Mouse (Mus musculus) erythroblast, embryonic 14.5 days (primary cell): ENCODE data around the gene Olfr545.

Experiments used
- GATA1 ChIP-seq: IDR thresholded peaks from 2 replicates; pipeline ENCODE4 v1.6.1; 2012; ENCODE audit warnings: low read length, inconsistent platforms, mixed read lengths
- TAL1 ChIP-seq: IDR thresholded peaks from 3 replicates; pipeline ENCODE4 v1.6.1; 2012; ENCODE audit warnings: low read length, inconsistent platforms, mixed read lengths

DNA sequence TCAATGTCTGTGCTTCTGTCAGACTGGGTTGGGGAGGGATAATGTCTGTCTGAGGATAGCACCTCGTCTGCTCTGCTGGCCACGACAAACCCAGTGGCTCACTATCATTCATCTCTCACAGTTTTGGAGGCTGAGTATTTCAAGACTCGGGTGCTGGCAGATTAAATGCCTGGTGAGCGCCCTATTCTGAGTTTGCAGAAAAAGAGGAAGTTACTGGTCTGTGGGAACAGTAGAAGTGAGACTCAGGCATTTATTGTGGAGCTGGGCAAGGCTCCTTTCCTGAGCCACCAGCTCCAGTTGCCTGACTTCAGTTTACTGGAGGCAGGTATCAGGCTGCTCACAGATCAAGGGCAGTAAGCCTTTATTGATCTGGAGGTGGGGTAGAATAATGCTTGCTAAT is 14.8 kb upstream of the Olfr545 start:
- no peak for TF ChIP-seq TAL1
- TF ChIP-seq GATA1: no peak
